Mouse (Mus musculus): ENCODE data around the gene Snapc3.

GRCm38 (mm10) chr4:83460106-83460505, 42.6 kb downstream of the Snapc3 start:
- TF ChIP-seq EP300 (IDR thresholded peaks at IDR 0.05; ENCODE audit: insufficient read depth, low read depth, low read length), result no peak
- no peak for TF ChIP-seq CTCF (IDR thresholded peaks at IDR 0.05)
- no peak for TF ChIP-seq POLR2A (IDR thresholded peaks at IDR 0.05; ENCODE audit: insufficient read depth, low read depth, low read length)
